In the genomic region with DNA sequence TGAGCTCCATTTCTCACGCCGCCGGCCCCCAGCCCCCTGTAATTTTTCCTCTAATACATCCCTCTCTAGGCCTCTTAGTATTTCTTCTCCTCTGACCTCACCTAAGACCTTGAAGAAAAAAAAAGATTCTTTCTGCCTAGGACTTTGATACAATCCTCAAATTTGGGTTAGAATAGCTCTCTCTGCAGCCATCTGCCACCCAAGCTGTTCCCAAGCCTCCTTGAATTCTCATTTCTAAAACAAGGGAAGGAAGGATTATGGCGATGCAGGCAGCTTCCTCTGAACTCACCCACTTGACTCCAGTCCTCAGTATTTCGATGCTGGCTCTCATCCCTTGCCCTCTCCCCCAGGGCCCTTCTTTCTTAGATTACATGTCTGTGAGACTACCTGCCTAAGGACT, we compare ENCODE assay signal across 10 mouse cellular contexts.
DNase-seq lines count a peak whose midpoint lies in the region.
"Had no signal": no experiment of that assay in that cellular context is flagged by ENCODE, and none has a peak within 500 bp of the region (broad histone marks: within the 10 kb centered on the region; RNA-seq: fewer than 3 reads in every experiment).

No protein-coding gene starts in this region.

- DNase-seq in layer of hippocampus, adult 18-20 months (ENCODE audit: low spot score in 2 of 2), result peak; percentile 41 to 71
- no peak for DNase-seq in layer of hippocampus, postnatal 10 days (ENCODE audit: low spot score in 2 of 2)
- DNase-seq in cerebellum, adult 18-20 months, result peak; percentile 80 to 87
- peak; percentile 17 to 65 for DNase-seq in frontal cortex, adult 2 months (ENCODE audit: extremely low spot score in 1 of 2, low spot score in 1 of 2)
- peak; percentile 22 for DNase-seq in right cerebral cortex, postnatal 14 days
- DNase-seq in spleen, postnatal 10 days (ENCODE audit: low spot score in 2 of 2), result no peak
- DNase-seq in neural tube, embryonic 10.5 days (ENCODE audit: extremely low spot score, low spot score), result no peak
- DNase-seq in gastrocnemius, postnatal 14 days, result no peak
- DNase-seq: liver; thymus, postnatal 25 days had no signal

- intact Hi-C loops in gastrocnemius, postnatal 14 days (cut with DNase I; ENCODE audit: low total_unique reads), result no loop called here

Comparison
In these comparisons a context has a peak if more than half of its experiments do, and no peak if none do; other contexts are left out.
1. DNase-seq: peak in layer of hippocampus, adult 18-20 months (2 of 2), cerebellum, adult 18-20 months (2 of 2), frontal cortex, adult 2 months (2 of 2) and right cerebral cortex, postnatal 14 days (single experiment); none in layer of hippocampus, postnatal 10 days (0 of 2), spleen, postnatal 10 days (0 of 2), neural tube, embryonic 10.5 days (single experiment) and gastrocnemius, postnatal 14 days (single experiment).